8 mouse cellular contexts compared by ENCODE assay signal in genomic region chr1:34005238-34005725, GRCm38 (mm10).
DNase-seq lines count a peak whose midpoint lies in the region; ATAC-seq and TF ChIP-seq lines count a peak whose summit lies in the region.

No protein-coding gene starts in this region.

- peak overlapping the region; percentile 59 for H3K27ac ChIP-seq in limb, embryonic 14.5 days (replicated peaks; ENCODE audit: low read depth, low read length)
- peak overlapping the region; percentile 81; the same call in 1 of the 2 replicates for H3K27ac ChIP-seq in stomach, embryonic 16.5 days (ENCODE audit: low read length)

- H3K36me3 ChIP-seq in limb, embryonic 14.5 days (ENCODE audit: control insufficient read depth, insufficient read depth, low read length): no peaks in the 10 kb centered on the region
- H3K36me3 ChIP-seq in stomach, embryonic 16.5 days (ENCODE audit: control insufficient read depth, insufficient read depth, low read length): no peaks in the 10 kb centered on the region

- ATAC-seq in limb, embryonic 14.5 days (ENCODE audit: low FRiP score, low read depth): peak; percentile 60
- peak; percentile 54 for ATAC-seq in stomach, embryonic 16.5 days (ENCODE audit: insufficient read depth, low FRiP score)
- ATAC-seq in granulocyte monocyte progenitor cell, adult 5-6 weeks (replicated peaks; ENCODE audit: poor library complexity, severe bottlenecking): no peak

- H3K4me2 ChIP-seq in limb, embryonic 14.5 days (replicated peaks; ENCODE audit: low read depth, low read length, severe bottlenecking): peak overlapping the region; percentile 77
- H3K4me2 ChIP-seq in stomach, embryonic 16.5 days (ENCODE audit: low read depth, low read length): peak overlapping the region; percentile 88

- no peaks in the 10 kb centered on the region for H3K9me3 ChIP-seq in limb, embryonic 14.5 days (ENCODE audit: control insufficient read depth, low read length)
- H3K9me3 ChIP-seq in stomach, embryonic 16.5 days (replicated peaks; ENCODE audit: control insufficient read depth, low read length): no peaks in the 10 kb centered on the region

- peak overlapping the region; percentile 51 for H3K4me3 ChIP-seq in limb, embryonic 14.5 days (replicated peaks; ENCODE audit: low read length)
- peak overlapping the region; percentile 48 for H3K4me3 ChIP-seq in stomach, embryonic 16.5 days (replicated peaks; ENCODE audit: low read length)

- peaks cover 19% of the 10 kb centered on the region for H3K4me1 ChIP-seq in limb, embryonic 14.5 days (ENCODE audit: control insufficient read depth, insufficient read depth, low read length)
- H3K4me1 ChIP-seq in stomach, embryonic 16.5 days (ENCODE audit: control insufficient read depth, insufficient read depth, low read length): 0 out of 2 replicates have a peak, but pooled peaks cover 5% of the 10 kb centered on the region

- no peak for TF ChIP-seq POLR2A in limb, embryonic 14.5 days (IDR thresholded peaks at IDR 0.05; ENCODE audit: borderline replicate concordance, extremely low read depth, insufficient read depth, insufficient read length)

- peak overlapping the region; percentile 62; the same call in 1 of the 2 replicates for H3K9ac ChIP-seq in limb, embryonic 14.5 days (ENCODE audit: low read depth, low read length, severe bottlenecking)
- peak overlapping the region; percentile 55 for H3K9ac ChIP-seq in stomach, embryonic 16.5 days (ENCODE audit: low read length)

- DNase-seq in cerebellum, adult 11 months: peak; percentile 21
- no peak for DNase-seq in cerebellum, adult 9-11 months
- peak; percentile 5 for DNase-seq in ovary, postnatal 14 days (ENCODE audit: low spot score)
- no peak for DNase-seq in ovary, adult 18-20 months (ENCODE audit: low spot score)
- DNase-seq in limb, embryonic 14.5 days (ENCODE audit: low spot score): peak; percentile 42
- DNase-seq in T-cell, adult 2 months (ENCODE audit: low spot score): no peak

- WGBS in limb, embryonic 14.5 days: 3% methylated on average over 10 of the region's 10 CpGs
- 5% methylated on average over 10 of the region's 10 CpGs for WGBS in stomach, embryonic 16.5 days

- no peaks in the 10 kb centered on the region for H3K27me3 ChIP-seq in limb, embryonic 14.5 days (ENCODE audit: control insufficient read depth, insufficient read depth, low read length)
- H3K27me3 ChIP-seq in stomach, embryonic 16.5 days (ENCODE audit: control insufficient read depth, insufficient read depth, low read length): 0 out of 2 replicates have a peak, but pooled peaks cover 1% of the 10 kb centered on the region

Comparison
In these comparisons a context has a peak if more than half of its experiments do, and no peak if none do; other contexts are left out.
1. DNase-seq: peak in cerebellum, adult 11 months (single experiment), ovary, postnatal 14 days (single experiment) and limb, embryonic 14.5 days (single experiment); none in cerebellum, adult 9-11 months (single experiment), ovary, adult 18-20 months (single experiment) and T-cell, adult 2 months (single experiment).